Mouse (Mus musculus) brown adipose tissue, adult 24 weeks (tissue): ENCODE results near the gene Aurkaip1. TPM values are rescaled to one million over a fixed set of nuclear protein-coding genes. Genes with fewer than 3 reads are reported as not detected.
"Not testable (repeated sequence)": the region's sequence is repeated elsewhere in the genome, so short reads cannot be mapped to it uniquely, and the experiment has no call there.

ENCODE experiments used
- H3K27ac ChIP-seq: fragments of 200-500 bp; replicated peaks from 2 replicates; pipeline ENCODE4 v1.5.1; 2012; ENCODE audit warnings: low read depth, mild to moderate bottlenecking, low read length
- H3K4me1 ChIP-seq: fragments of 200-500 bp; 2 replicates; pipeline ENCODE4 v1.6.1; 2012; ENCODE audit warnings: low read length, mixed read lengths; ENCODE audit not compliant: control insufficient read depth, insufficient read depth, insufficient read length
- H3K4me3 ChIP-seq: fragments of 200-500 bp; 2 replicates; pipeline ENCODE4 v1.5.1; 2012; ENCODE audit warnings: low read depth, mild to moderate bottlenecking, low read length, moderate library complexity; ENCODE audit not compliant: insufficient read depth
- polyA plus RNA-seq: library from polyadenylated mRNA; stranded (reverse); fragments of >200 nt; gene quantifications from 2 replicates; pipeline ENCODE4 v1.2.4, GENCODE M21; 2012; ENCODE audit not compliant: missing spikeins, insufficient read depth, insufficient read length

The Aurkaip1 gene
- polyA plus RNA-seq, result 259 and 309 TPM in 2 replicates

- Histone ChIP-seq H3K4me3 (peak within 1 kb of the TSS; percentile 80), H3K27ac (peak within 1 kb of the TSS; percentile 77), H3K4me1 (peaks cover 10% of the 10 kb centered on the region)
Observed at GRCm38 (mm10) chr4:155831205-155831766, at the start of gene Aurkaip1. Gene Aurkaip1 (plus strand): TSS chr4:155831272.

- peaks cover 11% of the 10 kb centered on the region for H3K4me1 ChIP-seq
- peak overlapping the region; percentile 85 for H3K27ac ChIP-seq
- H3K4me3 ChIP-seq, result peak overlapping the region; percentile 82
Observed at GRCm38 (mm10) chr4:155783486-155784080, 47.5 kb upstream of the Aurkaip1 start.

- Histone ChIP-seq H3K4me1 (peaks cover 8% of the 10 kb centered on the region), H3K27ac (peak overlapping the region; percentile 85), H3K4me3 (peak overlapping the region; percentile 82)
Observed at GRCm38 (mm10) chr4:155784081-155784701, 46.9 kb upstream of the Aurkaip1 start.

GRCm38 (mm10) chr4:155785246-155785645 lies 45.8 kb upstream of the Aurkaip1 start:
- H3K27ac ChIP-seq, result no peak overlapping the region
- H3K4me1 ChIP-seq, result peaks cover 4% of the 10 kb centered on the region
- H3K4me3 ChIP-seq, result no peak overlapping the region

GRCm38 (mm10) chr4:155785819-155786218 lies 45.3 kb upstream of the Aurkaip1 start, which contains the start of gene Tmem88b:
Gene Tmem88b (minus strand): TSS chr4:155785874.
- Histone ChIP-seq H3K4me1 (peaks cover 3% of the 10 kb centered on the region; the same call in 1 of the 2 replicates), H3K4me3 (peak within 1 kb of the TSS; percentile 82), H3K27ac (no peak within 1 kb of the TSS)

GRCm38 (mm10) chr4:155788300-155788699 lies 42.8 kb upstream of the Aurkaip1 start:
- Histone ChIP-seq H3K4me1 (no peaks in the 10 kb centered on the region), H3K27ac (no peak overlapping the region), H3K4me3 (no peak overlapping the region)

- not testable (repeated sequence) for H3K4me1 ChIP-seq, H3K4me3 ChIP-seq, H3K27ac ChIP-seq
Observed at GRCm38 (mm10) chr4:155788833-155789232, 42.2 kb upstream of the Aurkaip1 start.

GRCm38 (mm10) chr4:155790021-155790489 lies 41.0 kb upstream of the Aurkaip1 start, which contains the start of gene Ankrd65:
Gene Ankrd65 (plus strand): TSS chr4:155790439.
- Histone ChIP-seq H3K4me1 (no peaks in the 10 kb centered on the region), H3K4me3 (no peak within 1 kb of the TSS), H3K27ac (no peak within 1 kb of the TSS)

- no peaks in the 10 kb centered on the region for H3K4me1 ChIP-seq
- H3K4me3 ChIP-seq, result no peak overlapping the region
- H3K27ac ChIP-seq, result no peak overlapping the region
Observed at GRCm38 (mm10) chr4:155790650-155791161, 40.4 kb upstream of the Aurkaip1 start.

- Histone ChIP-seq H3K4me1 (no peaks in the 10 kb centered on the region), H3K27ac (no peak overlapping the region), H3K4me3 (no peak overlapping the region)
Observed at GRCm38 (mm10) chr4:155791240-155791933, 39.7 kb upstream of the Aurkaip1 start.

GRCm38 (mm10) chr4:155793730-155794129 lies 37.3 kb upstream of the Aurkaip1 start:
- H3K4me3 ChIP-seq, result no peak overlapping the region
- no peaks in the 10 kb centered on the region for H3K4me1 ChIP-seq
- no peak overlapping the region for H3K27ac ChIP-seq

- H3K4me1 ChIP-seq, result 0 out of 2 replicates have a peak, but pooled peaks cover 2% of the 10 kb centered on the region
- no peak overlapping the region for H3K27ac ChIP-seq
- H3K4me3 ChIP-seq, result no peak overlapping the region
Observed at GRCm38 (mm10) chr4:155802075-155802474, 29.0 kb upstream of the Aurkaip1 start.

GRCm38 (mm10) chr4:155802741-155803339 lies 28.2 kb upstream of the Aurkaip1 start, which contains the start of gene Mrpl20:
Gene Mrpl20 (plus strand): TSS chr4:155802878.
- H3K4me3 ChIP-seq, result peak within 1 kb of the TSS; percentile 96
- 0 out of 2 replicates have a peak, but pooled peaks cover 2% of the 10 kb centered on the region for H3K4me1 ChIP-seq
- H3K27ac ChIP-seq, result peak within 1 kb of the TSS; percentile 77

- Histone ChIP-seq H3K27ac (peak overlapping the region; percentile 77), H3K4me3 (peak overlapping the region; percentile 96), H3K4me1 (0 out of 2 replicates have a peak, but pooled peaks cover 2% of the 10 kb centered on the region)
Observed at GRCm38 (mm10) chr4:155803340-155804041, 27.6 kb upstream of the Aurkaip1 start.
